Mouse (Mus musculus) forebrain, embryonic 11.5 days (tissue): Measurements from ENCODE around the gene Pbx1. TPM values are rescaled to one million over a fixed set of nuclear protein-coding genes. Genes with fewer than 3 reads are reported as not detected.

ENCODE experiments used
- ATAC-seq: fragments of 200-750 bp; cut with Nextera tagmentation; replicated peaks from 2 replicates; pipeline ENCODE4 v1.8.0; 2017; ENCODE audit warnings: moderate TSS enrichment; ENCODE audit not compliant: low FRiP score
- DNase-seq: peaks from one replicate; pipeline ENCODE4 v3.0.0-alpha.2; 2017; ENCODE audit warnings: low spot score
- H3K27ac ChIP-seq: fragments of 300-500 bp; sonication (generic); 2 replicates; pipeline ENCODE4 v1.5.1; 2014; ENCODE audit warnings: low read depth, low read length
- H3K27me3 ChIP-seq: fragments of 300-500 bp; sonication (generic); 2 replicates; pipeline ENCODE4 v1.6.1; 2014; ENCODE audit warnings: mild to moderate bottlenecking, low read length, mixed read lengths; ENCODE audit not compliant: control insufficient read depth, insufficient read depth
- H3K36me3 ChIP-seq: fragments of 300-500 bp; sonication (generic); 2 replicates; pipeline ENCODE4 v1.6.1; 2014; ENCODE audit warnings: mild to moderate bottlenecking, low read length, moderate library complexity, mixed read lengths; ENCODE audit not compliant: control insufficient read depth, insufficient read depth
- H3K4me1 ChIP-seq: fragments of 300-500 bp; sonication (generic); replicated peaks from 2 replicates; pipeline ENCODE4 v1.6.1; 2014; ENCODE audit warnings: low read length, mixed read lengths; ENCODE audit not compliant: control insufficient read depth, insufficient read depth
- H3K4me2 ChIP-seq: fragments of 300-500 bp; sonication (generic); 2 replicates; pipeline ENCODE4 v1.6.1; 2014; ENCODE audit warnings: low read depth, mild to moderate bottlenecking, low read length, moderate library complexity, mixed read lengths; ENCODE audit not compliant: severe bottlenecking
- H3K4me3 ChIP-seq: fragments of 300-500 bp; sonication (generic); 2 replicates; pipeline ENCODE4 v1.5.1; 2014; ENCODE audit warnings: low read depth, low read length
- H3K9ac ChIP-seq: fragments of 300-500 bp; sonication (generic); 2 replicates; pipeline ENCODE4 v1.6.1; 2014; ENCODE audit warnings: low read length
- H3K9me3 ChIP-seq: fragments of 300-500 bp; sonication (generic); 2 replicates; pipeline ENCODE4 v1.6.1; 2016; ENCODE audit warnings: low read length, mixed read lengths; ENCODE audit not compliant: control insufficient read depth
- WGBS: fragments of 180-500 bp; shearing (Covaris S2); extraction: QIAGEN DNeasy Blood & Tissue Kit; methylation state at CpG from one replicate; pipeline ENCODE4 v1.1.7; 2014; 5-methylcytosine and 5-hydroxymethylcytosine counted together
- polyA plus RNA-seq: library from polyadenylated mRNA; unstranded; fragments of >200 nt; fragmentation: Nextera tagmentation; extraction: Ambion mirVana; gene quantifications from 2 replicates; pipeline ENCODE4 v1.2.1, GENCODE M21; 2014

Pbx1 gene
- polyA plus RNA-seq, 1 experiment from 2014 or later = 51.1 TPM

GRCm38 (mm10) chr1:168357680-168358611 is 74.1 kb downstream of the Pbx1 start:
- ATAC-seq = peak; percentile 79
- H3K4me1 ChIP-seq = peaks cover 49% of the 10 kb centered on the region
- H3K9me3 ChIP-seq = no peaks in the 10 kb centered on the region
- no peaks in the 10 kb centered on the region for H3K36me3 ChIP-seq
- peak overlapping the region; percentile 53 for H3K4me2 ChIP-seq
- peak; percentile 87 for DNase-seq
- peak overlapping the region; percentile 93 for H3K27ac ChIP-seq
- WGBS = 1% methylated on average over 26 of the region's 26 CpGs
- peak overlapping the region; percentile 53 for H3K9ac ChIP-seq
- no peaks in the 10 kb centered on the region for H3K27me3 ChIP-seq
- peak overlapping the region; percentile 24; the same call in 1 of the 2 replicates for H3K4me3 ChIP-seq

GRCm38 (mm10) chr1:168356970-168357441 is 75.1 kb downstream of the Pbx1 start:
- peak; percentile 80 for DNase-seq
- Histone ChIP-seq H3K4me2 (peak overlapping the region; percentile 53), H3K4me1 (peaks cover 49% of the 10 kb centered on the region), H3K27ac (peak overlapping the region; percentile 93), H3K4me3 (peak overlapping the region; percentile 24), H3K9me3 (no peaks in the 10 kb centered on the region), H3K27me3 (no peaks in the 10 kb centered on the region), H3K36me3 (no peaks in the 10 kb centered on the region), H3K9ac (peak overlapping the region; percentile 43)
- WGBS = under 1% methylated on average over 14 of the region's 14 CpGs
- peak; percentile 71 for ATAC-seq

GRCm38 (mm10) chr1:168355985-168356556 is 76.0 kb downstream of the Pbx1 start:
- no peaks in the 10 kb centered on the region for H3K9me3 ChIP-seq
- DNase-seq (no peak), ATAC-seq (no peak)
- peak overlapping the region; percentile 15; the same call in 1 of the 2 replicates for H3K4me2 ChIP-seq
- H3K4me3 ChIP-seq = no peak overlapping the region
- no peaks in the 10 kb centered on the region for H3K27me3 ChIP-seq
- WGBS = 34% methylated on average over 10 of the region's 10 CpGs
- peak overlapping the region; percentile 34; the same call in 1 of the 2 replicates for H3K27ac ChIP-seq
- no peaks in the 10 kb centered on the region for H3K36me3 ChIP-seq
- peaks cover 49% of the 10 kb centered on the region for H3K4me1 ChIP-seq
- peak overlapping the region; percentile 3; the same call in 1 of the 2 replicates for H3K9ac ChIP-seq

GRCm38 (mm10) chr1:168354934-168355333 is 77.1 kb downstream of the Pbx1 start:
- no peak for DNase-seq
- no peak for ATAC-seq
- H3K4me1 ChIP-seq = peaks cover 51% of the 10 kb centered on the region
- no peak overlapping the region; the same call in 1 of the 2 replicates for H3K9ac ChIP-seq
- H3K4me2 ChIP-seq = no peak overlapping the region
- H3K4me3 ChIP-seq = no peak overlapping the region
- no peaks in the 10 kb centered on the region for H3K9me3 ChIP-seq
- no peaks in the 10 kb centered on the region for H3K27me3 ChIP-seq
- H3K36me3 ChIP-seq = no peaks in the 10 kb centered on the region
- H3K27ac ChIP-seq = no peak overlapping the region
- 29% methylated on average over 4 of the region's 4 CpGs for WGBS

- Histone ChIP-seq H3K27ac (no peak overlapping the region), H3K27me3 (no peaks in the 10 kb centered on the region), H3K4me3 (no peak overlapping the region), H3K36me3 (no peaks in the 10 kb centered on the region), H3K4me2 (no peak overlapping the region), H3K9me3 (no peaks in the 10 kb centered on the region), H3K9ac (no peak overlapping the region), H3K4me1 (peaks cover 9% of the 10 kb centered on the region; the same call in 1 of the 2 replicates)
- WGBS = 52% methylated on average over 8 of the region's 8 CpGs
- ATAC-seq (peak; percentile 50; the same call in 1 of the 2 replicates), DNase-seq (no peak)
Measured at GRCm38 (mm10) chr1:168348036-168348784, 83.9 kb downstream of the Pbx1 start.

- no peak for DNase-seq
- peaks cover 17% of the 10 kb centered on the region; the same call in 1 of the 2 replicates for H3K4me1 ChIP-seq
- no peak overlapping the region for H3K9ac ChIP-seq
- no peaks in the 10 kb centered on the region for H3K36me3 ChIP-seq
- no peaks in the 10 kb centered on the region for H3K9me3 ChIP-seq
- no peak for ATAC-seq
- no peak overlapping the region for H3K4me2 ChIP-seq
- H3K4me3 ChIP-seq = no peak overlapping the region
- no peaks in the 10 kb centered on the region for H3K27me3 ChIP-seq
- 86% methylated on average over 8 of the region's 8 CpGs for WGBS
- no peak overlapping the region for H3K27ac ChIP-seq
Measured at GRCm38 (mm10) chr1:168344918-168345317, 87.2 kb downstream of the Pbx1 start.

- Histone ChIP-seq H3K9ac (no peak overlapping the region), H3K27ac (no peak overlapping the region), H3K4me2 (no peak overlapping the region), H3K4me3 (no peak overlapping the region), H3K27me3 (no peaks in the 10 kb centered on the region), H3K4me1 (peaks cover 17% of the 10 kb centered on the region; the same call in 1 of the 2 replicates), H3K36me3 (no peaks in the 10 kb centered on the region), H3K9me3 (no peaks in the 10 kb centered on the region)
- 84% methylated on average over 5 of the region's 5 CpGs for WGBS
- ATAC-seq (no peak), DNase-seq (no peak)
Measured at GRCm38 (mm10) chr1:168344262-168344661, 87.8 kb downstream of the Pbx1 start.

GRCm38 (mm10) chr1:168342269-168342668 is 89.8 kb downstream of the Pbx1 start:
- 39% methylated on average over 5 of the region's 6 CpGs for WGBS
- no peaks in the 10 kb centered on the region for H3K9me3 ChIP-seq
- no peaks in the 10 kb centered on the region for H3K36me3 ChIP-seq
- no peaks in the 10 kb centered on the region for H3K27me3 ChIP-seq
- H3K4me2 ChIP-seq = peak overlapping the region; percentile 28; the same call in 1 of the 2 replicates
- peaks cover 15% of the 10 kb centered on the region; the same call in 1 of the 2 replicates for H3K4me1 ChIP-seq
- DNase-seq (no peak), ATAC-seq (peak; percentile 14; the same call in 1 of the 2 replicates)
- H3K9ac ChIP-seq = no peak overlapping the region
- peak overlapping the region; percentile 50; the same call in 1 of the 2 replicates for H3K27ac ChIP-seq
- no peak overlapping the region for H3K4me3 ChIP-seq
